Mouse (Mus musculus): Measurements from ENCODE around the gene Rabep1.

The Rabep1 gene

DNA sequence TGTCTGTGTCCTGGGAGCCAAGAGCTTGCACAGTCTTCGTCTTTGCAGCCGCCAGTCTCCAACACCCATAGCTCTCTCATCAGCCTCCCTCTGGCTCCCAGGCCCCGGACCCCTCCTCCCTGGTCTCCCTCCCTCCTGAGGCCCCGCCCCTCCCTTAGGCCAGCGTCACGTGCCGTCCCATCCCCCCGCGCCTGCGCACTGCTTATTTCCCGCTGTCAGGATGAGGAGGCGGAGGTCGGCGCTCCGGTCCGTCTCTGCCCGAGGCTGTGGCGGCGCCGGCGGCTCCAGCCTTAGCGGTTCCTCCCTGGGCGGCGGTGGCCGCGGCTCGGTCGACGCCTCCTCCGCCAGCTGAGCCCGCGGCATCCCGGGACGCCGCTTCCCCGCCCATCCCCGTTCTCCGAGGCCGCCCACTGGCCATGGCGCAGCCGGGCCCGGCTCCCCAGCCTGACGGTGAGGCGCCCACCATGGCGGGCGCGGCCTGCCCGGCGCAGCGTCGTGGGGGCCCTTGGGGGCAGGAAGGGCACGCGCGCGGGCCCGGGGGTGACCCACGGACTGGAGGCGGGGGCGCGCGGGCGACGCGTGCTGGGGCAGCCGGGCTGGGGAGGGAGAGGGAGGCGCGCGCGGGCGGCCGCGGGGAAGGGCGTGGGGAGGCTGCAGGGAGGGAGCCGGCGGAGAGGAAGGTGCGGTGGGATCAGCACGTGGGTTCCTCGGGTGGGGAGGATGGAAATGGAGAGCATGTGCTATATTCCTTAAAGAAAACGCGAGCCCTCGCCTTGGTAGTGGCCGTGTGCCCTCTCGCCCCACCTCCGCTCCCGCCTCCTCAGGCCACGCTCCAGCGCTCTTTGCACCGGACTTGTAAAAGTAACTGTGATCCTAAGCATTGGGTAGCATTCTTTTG lies at the start of gene Rabep1:
Rabep1 (plus strand) TSS at position 220 of the 898 bp plus-strand sequence.
- in situ Hi-C loops (cut with MboI; ENCODE audit: low sequenced_read_pairs), result no loop called here

GRCm38 (mm10) chr11:70802208-70802864 lies 42.2 kb upstream of the Rabep1 start:
- in situ Hi-C loops (cut with MboI; ENCODE audit: low sequenced_read_pairs), result no loop called here

DNA sequence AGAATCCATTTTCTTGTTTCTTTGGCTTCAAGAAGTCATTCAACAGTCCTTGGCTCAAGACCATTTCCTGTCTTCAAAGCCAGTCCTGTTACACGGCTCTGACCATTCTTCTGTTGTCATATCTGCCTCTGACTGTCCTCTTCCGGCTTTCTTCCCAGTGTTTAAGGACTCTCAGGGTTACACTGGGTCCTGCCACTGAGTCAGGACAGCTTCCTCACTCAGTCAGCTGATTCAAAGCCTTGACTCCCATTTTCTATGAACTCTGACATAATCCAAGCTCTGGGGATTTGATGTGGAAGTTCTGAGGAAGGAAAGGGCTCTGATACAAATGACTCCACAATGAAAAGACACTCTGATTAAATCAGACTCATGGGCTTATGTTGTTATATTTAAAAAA lies 41.7 kb upstream of the Rabep1 start:
- in situ Hi-C loops (cut with MboI; ENCODE audit: low sequenced_read_pairs), result no loop called here

DNA sequence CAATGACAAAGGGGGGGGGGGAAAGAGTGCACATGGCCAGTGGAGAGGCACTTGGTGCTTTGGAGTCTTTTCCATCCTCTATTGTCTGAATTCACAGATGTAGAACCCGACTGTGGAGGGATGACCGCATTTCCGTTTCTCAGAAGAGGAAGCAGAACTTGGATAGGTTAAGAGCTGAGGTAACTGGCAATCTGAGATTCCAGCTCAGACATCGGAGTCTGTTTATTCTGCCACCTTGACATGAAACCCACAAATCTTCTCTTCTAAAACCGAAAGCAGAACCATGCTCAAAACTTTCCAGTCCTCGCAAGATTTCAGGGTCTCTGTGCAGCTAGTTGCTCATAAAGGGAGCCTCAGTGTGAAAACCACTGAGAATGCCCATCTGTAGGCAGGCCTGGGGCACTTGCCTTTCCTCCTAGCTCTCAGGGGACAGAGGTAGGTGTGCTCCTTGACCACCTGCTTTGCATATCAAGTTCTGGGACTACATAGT lies 40.8 kb upstream of the Rabep1 start:
- in situ Hi-C loops (cut with MboI; ENCODE audit: low sequenced_read_pairs), result no loop called here

DNA sequence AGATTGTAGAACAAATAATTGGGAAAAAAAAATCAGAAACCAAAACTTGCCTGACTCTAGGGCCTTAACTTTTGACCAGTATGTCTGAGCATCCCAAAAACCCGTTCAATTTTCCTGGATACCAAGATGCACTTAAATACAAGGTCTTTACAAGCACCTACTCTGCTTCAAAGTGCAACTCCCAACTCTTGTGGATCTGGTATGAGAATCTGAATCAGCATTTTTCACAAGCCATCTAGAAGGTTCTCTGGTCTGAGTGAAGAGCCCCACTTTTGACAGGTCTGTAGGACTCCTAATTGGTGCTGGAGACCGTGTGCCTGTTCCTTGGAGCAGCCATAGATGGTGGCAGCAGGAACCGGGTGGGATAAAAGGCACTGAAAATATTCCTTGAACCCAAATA lies 40.2 kb upstream of the Rabep1 start:
- in situ Hi-C loops (cut with MboI; ENCODE audit: low sequenced_read_pairs), result no loop called here

DNA sequence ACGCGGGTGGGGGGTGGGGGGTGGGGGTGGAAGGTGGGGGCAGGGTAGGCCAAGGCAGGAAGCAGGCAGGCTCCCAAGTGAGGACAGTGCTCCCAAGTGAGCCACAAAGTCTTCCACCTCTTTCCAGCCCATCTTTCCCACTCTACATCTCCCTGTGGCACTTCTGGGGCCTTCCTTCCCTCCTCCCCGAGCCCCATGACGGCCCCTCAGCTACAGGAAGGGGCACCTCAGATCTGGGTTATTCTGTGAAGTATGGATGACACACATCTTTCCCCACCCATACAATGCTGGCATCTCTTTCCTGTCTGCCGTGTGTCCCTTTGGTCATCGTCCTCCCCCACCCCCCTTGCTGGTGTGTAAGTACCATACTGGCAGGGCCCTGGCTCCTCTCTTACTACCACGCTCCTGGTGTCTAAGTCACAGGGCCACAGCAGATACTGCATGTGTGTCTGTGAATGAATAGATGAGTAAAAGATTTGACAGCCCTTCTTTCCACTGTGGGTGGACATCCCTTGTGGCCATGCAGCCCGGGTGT lies 38.9 kb upstream of the Rabep1 start:
- in situ Hi-C loops (cut with MboI; ENCODE audit: low sequenced_read_pairs), result no loop called here

DNA sequence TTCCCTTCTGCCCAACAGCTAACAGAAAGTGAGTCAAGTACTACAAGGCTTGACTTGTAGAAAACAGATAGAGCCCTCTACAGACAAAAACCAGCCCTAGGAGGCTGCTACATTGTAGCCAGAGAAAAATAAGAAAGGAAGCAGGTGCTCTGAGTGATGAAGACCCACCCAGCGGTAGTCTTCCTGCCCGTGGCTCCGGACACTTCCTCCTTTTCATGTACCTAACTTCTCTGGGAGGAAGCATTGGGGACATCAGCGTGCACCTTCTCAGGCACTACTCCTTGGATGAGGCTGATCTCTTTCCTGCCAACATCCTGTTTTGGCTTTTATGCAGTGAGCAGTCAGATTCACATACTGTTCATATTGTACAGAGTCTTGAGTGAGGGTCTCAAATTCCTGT lies 37.9 kb upstream of the Rabep1 start:
- in situ Hi-C loops (cut with MboI; ENCODE audit: low sequenced_read_pairs), result no loop called here

- in situ Hi-C loops (cut with MboI; ENCODE audit: low sequenced_read_pairs), result no loop called here
Observed at GRCm38 (mm10) chr11:70807630-70808029, 36.9 kb upstream of the Rabep1 start.

DNA sequence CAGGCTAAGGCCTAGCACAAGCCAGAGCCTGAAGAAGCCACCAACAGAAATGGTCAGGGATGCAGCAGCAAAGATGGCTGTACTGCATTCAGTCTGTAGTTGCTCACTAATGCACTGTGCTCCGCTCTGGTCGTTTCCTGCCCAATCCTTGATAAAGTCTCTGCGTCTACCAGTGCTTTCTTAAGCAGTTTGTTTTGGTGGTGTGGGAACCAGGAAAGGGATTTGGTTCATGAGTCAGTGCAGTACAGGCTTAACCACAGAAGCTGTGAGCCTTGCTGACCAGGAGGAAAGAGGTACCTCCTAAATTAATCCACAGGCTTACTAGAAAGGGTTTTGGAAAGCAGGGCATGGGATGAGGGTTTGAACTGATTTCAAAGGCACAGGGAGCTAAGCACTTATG lies 36.5 kb upstream of the Rabep1 start:
- in situ Hi-C loops (cut with MboI; ENCODE audit: low sequenced_read_pairs), result no loop called here

DNA sequence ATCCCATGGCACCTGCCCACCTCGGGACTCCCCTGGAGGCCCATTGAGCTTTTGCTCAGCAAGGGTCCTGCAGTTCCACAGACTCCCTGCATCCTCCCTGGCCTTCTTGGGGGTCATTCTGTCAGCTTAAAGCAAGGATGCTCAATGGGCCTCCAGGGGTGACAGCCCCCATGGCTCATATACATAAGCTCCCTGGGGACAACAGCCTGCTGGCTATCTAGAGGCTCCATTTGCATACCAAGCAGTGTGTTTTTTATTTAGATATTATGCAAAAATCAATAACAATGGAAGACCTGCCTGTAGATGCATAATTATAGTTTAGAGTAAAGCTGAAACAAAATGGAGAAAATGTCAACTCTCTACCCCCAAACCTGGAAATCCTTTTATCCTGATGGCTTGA lies 35.6 kb upstream of the Rabep1 start:
- in situ Hi-C loops (cut with MboI; ENCODE audit: low sequenced_read_pairs), result no loop called here

DNA sequence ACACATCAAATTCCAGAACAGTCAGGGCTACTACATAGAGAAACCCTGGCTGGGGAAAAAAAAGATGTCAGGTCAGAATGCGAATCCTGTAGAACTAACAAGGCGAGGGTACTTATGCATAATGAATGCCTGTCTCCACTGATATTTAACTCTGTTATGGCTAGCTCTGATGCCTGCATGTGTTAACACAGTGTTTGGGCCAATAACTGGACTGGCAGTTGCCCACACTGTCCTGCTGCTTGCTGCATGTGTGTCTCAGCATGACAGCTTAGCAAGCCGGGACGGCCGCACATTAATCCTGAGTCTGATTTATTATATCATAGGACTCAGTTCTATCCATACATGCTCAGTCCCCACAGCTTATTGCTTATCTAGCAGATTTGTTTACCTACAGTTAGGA lies 33.5 kb upstream of the Rabep1 start:
- in situ Hi-C loops (cut with MboI; ENCODE audit: low sequenced_read_pairs), result no loop called here

DNA sequence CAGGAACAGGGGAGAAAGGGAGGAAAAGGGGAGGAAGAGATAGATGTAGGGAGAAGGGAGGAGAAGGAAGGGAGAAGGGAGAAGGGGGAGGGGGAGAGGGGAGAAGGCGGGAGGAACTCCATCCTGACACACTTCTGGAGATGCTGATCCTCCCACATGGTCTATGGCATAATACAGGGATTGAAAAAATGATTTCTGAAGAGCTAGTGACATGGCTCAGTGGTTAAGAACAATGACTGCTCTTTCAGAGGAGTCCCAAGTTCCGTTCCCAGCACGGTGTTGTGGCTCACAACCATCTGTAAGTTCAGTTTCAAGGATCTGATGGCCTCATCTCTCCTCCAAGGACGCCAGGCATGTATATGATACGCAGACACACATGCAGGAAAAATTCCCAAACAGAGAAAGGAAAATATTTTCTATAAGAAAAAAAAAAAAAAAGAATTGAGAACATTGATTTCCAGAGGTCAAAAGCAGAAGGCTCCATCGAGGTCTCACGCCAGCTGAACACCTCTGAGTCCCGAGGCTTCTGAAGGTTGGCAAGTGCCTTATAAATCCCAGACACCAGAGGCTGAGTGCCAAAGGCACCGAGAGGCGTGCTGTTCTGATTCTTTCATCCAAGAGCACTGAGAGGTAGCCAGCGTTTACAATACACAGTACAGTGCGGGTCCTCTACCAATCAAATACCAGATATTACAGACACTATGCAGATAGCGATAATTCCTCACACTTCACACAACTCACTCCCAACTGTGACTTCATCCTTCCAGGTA lies 32.9 kb upstream of the Rabep1 start:
- in situ Hi-C loops (cut with MboI; ENCODE audit: low sequenced_read_pairs), result no loop called here

DNA sequence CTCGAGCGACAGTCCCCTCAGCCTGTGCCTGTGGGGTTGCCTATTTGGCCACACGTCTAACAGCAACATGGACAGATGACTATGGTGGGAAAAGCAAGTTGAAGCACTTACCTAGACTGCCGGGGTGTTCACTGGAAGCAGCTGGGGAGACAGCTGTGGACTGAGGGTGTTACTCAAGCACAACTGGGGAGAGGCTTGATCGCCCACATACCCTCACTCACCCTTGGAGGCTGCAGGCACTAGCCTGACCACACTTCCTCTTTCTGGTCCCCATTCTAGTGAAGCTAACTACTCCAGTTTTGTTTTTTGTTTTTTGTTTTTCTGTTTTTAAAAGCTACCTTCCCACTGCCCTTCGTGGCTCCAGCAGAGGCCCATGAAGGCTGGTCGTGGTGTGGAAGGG lies 32.2 kb upstream of the Rabep1 start, which contains the start of gene Scimp:
Scimp (minus strand) TSS at position 222 of the 400 bp plus-strand sequence.
- in situ Hi-C loops (cut with MboI; ENCODE audit: low sequenced_read_pairs), result no loop called here

DNA sequence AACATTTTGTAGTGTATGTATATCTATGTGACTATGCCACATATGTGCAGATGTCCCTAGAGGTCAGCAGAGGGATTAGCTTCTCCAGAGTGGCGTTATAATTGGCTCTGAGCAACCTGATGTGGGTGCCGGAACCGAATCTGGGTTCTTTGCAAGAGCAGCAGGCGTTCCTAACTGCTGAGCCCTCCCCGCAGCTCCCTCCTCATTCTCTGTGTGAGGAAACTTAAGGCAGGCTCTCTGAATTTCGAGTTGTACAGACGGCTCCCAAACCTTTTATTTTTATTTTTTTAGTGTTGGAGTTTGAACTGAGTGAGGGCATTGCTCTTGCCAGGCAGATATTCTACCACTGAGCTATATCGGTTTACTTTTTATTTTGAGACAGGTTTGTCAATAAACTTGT lies 29.5 kb upstream of the Rabep1 start:
- in situ Hi-C loops (cut with MboI; ENCODE audit: low sequenced_read_pairs), result no loop called here

DNA sequence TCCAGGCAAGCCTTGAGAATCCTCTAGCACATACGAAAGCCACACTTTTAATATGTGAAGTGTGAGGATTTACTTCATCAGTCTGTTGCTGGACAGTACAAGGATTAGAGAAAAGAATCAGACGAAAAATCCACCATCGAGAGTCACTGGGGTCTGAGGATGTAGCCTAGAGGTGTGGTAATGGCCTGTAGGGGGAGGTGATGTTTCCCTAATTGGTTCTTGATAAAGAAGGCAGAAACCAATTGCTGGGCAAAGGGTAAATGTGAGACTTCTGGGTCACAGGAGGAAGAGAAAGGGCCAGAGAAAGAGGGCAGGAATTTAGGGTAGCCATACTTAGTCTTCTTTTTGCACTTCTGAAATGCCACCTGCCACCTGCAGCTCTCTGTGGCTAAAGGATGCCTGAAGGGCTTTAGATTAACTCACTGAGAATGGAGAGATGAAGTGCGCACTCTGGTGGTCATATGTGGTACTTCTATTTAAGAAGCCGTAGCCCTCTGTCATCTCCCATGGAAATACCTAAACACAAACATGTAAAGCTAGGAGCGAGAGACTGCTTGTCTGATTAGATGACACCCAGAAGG lies 29.0 kb upstream of the Rabep1 start:
- in situ Hi-C loops (cut with MboI; ENCODE audit: low sequenced_read_pairs), result no loop called here

DNA sequence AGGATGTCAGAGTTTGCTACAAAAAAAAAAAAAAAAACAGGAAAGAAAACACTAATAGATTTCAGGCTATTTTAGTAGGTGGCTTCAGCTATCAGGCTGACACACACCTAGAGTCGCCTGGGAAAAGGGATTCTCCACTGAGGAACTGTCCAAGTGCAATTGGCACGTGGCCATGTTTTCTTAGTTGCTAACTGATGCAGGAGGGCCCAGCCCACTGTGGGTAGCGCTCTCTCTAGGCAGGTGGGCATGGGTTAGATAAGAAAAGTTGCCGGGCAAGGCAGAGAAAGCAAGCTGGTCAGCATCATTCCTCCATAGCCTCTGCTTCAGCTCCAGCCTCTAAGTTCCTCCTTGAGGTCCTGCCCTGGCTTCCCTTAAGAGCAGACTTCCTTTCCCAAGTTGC lies 27.8 kb upstream of the Rabep1 start:
- in situ Hi-C loops (cut with MboI; ENCODE audit: low sequenced_read_pairs), result no loop called here

DNA sequence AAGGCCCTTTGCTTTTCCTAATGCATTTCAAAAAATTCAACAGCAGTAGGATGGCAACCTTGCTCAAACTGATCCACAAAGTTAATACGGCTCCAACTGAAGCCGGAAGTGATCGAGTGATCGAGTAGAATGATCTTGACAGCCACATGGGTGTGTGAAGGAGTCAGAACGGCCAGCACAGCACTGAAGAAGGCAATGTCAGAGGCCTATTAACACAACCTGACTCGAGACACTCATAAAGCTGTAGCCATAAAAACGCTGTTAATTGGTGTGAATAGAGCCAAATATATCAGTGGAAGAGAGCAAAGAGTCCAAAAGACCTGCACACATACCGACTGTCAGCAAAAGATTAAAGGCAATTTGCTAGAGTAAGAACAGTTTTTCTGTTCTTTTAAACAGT lies 24.5 kb upstream of the Rabep1 start:
- in situ Hi-C loops (cut with MboI; ENCODE audit: low sequenced_read_pairs), result loop anchor here (5.0 kb wide), 1 partner anchor 43 kb away; no protein-coding TSS in a partner anchor

- in situ Hi-C loops (cut with MboI; ENCODE audit: low sequenced_read_pairs), result loop anchor here (5.0 kb wide), 1 partner anchor 45 kb away; no protein-coding TSS in a partner anchor
Observed at GRCm38 (mm10) chr11:70821728-70822591, 22.6 kb upstream of the Rabep1 start.

DNA sequence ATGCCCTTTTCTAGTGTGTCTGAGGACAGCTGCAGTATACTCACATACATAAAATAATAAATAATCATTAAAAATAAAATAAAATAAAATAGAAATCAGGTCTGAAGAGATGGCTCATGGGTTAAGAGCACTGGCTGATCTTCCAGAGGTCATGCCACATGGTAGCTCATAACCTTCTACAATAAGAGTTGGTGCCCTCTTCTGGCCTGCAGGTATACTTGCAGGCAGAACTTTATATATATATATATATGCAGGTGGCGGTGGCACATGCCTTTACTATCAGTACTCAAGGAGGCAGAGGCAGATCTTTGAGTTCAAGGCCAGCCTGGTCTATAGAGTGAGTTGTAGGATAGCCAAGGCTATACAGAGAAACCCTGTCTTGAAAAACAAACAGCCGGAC lies 18.4 kb upstream of the Rabep1 start:
- in situ Hi-C loops (cut with MboI; ENCODE audit: low sequenced_read_pairs), result no loop called here
